Mouse (Mus musculus) embryonic facial prominence, embryonic 14.5 days (tissue): ENCODE measurements around the gene Ccdc162. TPM values are rescaled to one million over a fixed set of nuclear protein-coding genes. Genes with fewer than 3 reads are reported as not detected.

Source experiments
- ATAC-seq: fragments of 200-750 bp; cut with Nextera tagmentation; 2 replicates; pipeline ENCODE4 v1.8.0; 2017; ENCODE audit warnings: low read depth, moderate number of reproducible peaks, moderate TSS enrichment
- DNase-seq: peaks from one replicate; pipeline ENCODE4 v3.0.0-alpha.2; 2015; ENCODE audit warnings: low spot score
- H3K27ac ChIP-seq: fragments of 300-500 bp; sonication (generic); replicated peaks from 2 replicates; pipeline ENCODE4 v1.5.1; 2014; ENCODE audit warnings: low read depth, mild to moderate bottlenecking, low read length, moderate library complexity
- H3K27me3 ChIP-seq: fragments of 300-500 bp; sonication (generic); replicated peaks from 2 replicates; pipeline ENCODE4 v1.6.1; 2014; ENCODE audit warnings: low read length; ENCODE audit not compliant: control insufficient read depth, insufficient read depth
- H3K36me3 ChIP-seq: fragments of 300-500 bp; sonication (generic); 2 replicates; pipeline ENCODE4 v1.6.1; 2014; ENCODE audit warnings: low read length, mixed read lengths; ENCODE audit not compliant: control insufficient read depth, insufficient read depth
- H3K4me1 ChIP-seq: fragments of 300-500 bp; sonication (generic); 2 replicates; pipeline ENCODE4 v1.6.1; 2014; ENCODE audit warnings: antibody characterized with exemption, low read length; ENCODE audit not compliant: control insufficient read depth, insufficient read depth
- H3K4me2 ChIP-seq: fragments of 300-500 bp; sonication (generic); 2 replicates; pipeline ENCODE4 v1.6.1; 2014; ENCODE audit warnings: low read depth, mild to moderate bottlenecking, low read length, moderate library complexity, mixed read lengths
- H3K4me3 ChIP-seq: fragments of 300-500 bp; sonication (generic); 2 replicates; pipeline ENCODE4 v1.5.1; 2014; ENCODE audit warnings: low read depth, mild to moderate bottlenecking, low read length
- H3K9ac ChIP-seq: fragments of 300-500 bp; sonication (generic); 2 replicates; pipeline ENCODE4 v1.6.1; 2014; ENCODE audit warnings: low read depth, mild to moderate bottlenecking, low read length, moderate library complexity, mixed read lengths
- H3K9me3 ChIP-seq: fragments of 300-500 bp; sonication (generic); 2 replicates; pipeline ENCODE4 v1.6.1; 2016; ENCODE audit warnings: low read length; ENCODE audit not compliant: control insufficient read depth
- WGBS: fragments of 180-500 bp; shearing (Covaris S2); extraction: QIAGEN DNeasy Blood & Tissue Kit; methylation state at CpG from one replicate; pipeline ENCODE4 v1.1.7; 2014; 5-methylcytosine and 5-hydroxymethylcytosine counted together
- polyA plus RNA-seq: library from polyadenylated mRNA; unstranded; fragments of >200 nt; fragmentation: Nextera tagmentation; extraction: Ambion mirVana; gene quantifications from 2 replicates; pipeline ENCODE4 v1.2.1, GENCODE M21; 2014

The Ccdc162 gene
- polyA plus RNA-seq, 1 experiment from 2014 or later, result 1.6 TPM

GRCm38 (mm10) chr10:41594433-41594832 is 122.0 kb downstream of the Ccdc162 start:
- Histone ChIP-seq H3K36me3 (no peaks in the 10 kb centered on the region), H3K4me3 (no peak overlapping the region), H3K9me3 (no peaks in the 10 kb centered on the region), H3K27ac (peak overlapping the region; percentile 57), H3K9ac (no peak overlapping the region), H3K4me2 (no peak overlapping the region), H3K4me1 (peaks cover 13% of the 10 kb centered on the region), H3K27me3 (no peaks in the 10 kb centered on the region)
- WGBS, result 82% methylated on average over 8 of the region's 8 CpGs
- no peak for DNase-seq
- ATAC-seq, result no peak

DNA sequence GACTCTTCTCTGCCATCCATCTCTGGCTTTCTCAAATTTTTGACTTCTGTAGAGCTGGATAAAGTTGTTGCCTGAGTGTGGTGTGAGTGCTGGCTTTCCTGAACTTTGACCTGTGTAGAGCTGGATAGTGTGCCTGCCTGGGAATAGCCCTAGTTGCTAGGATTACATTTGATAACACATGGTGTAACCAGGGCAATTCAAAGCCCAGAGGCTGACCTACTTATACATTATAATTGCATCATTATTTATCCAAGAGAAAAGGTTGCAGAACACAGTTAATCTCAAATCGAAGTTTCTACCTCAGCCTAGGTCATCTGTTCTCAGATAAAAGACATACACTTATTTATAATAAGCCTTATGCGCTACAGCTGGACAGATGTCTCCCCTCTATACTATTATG is 127.8 kb downstream of the Ccdc162 start:
- no peak overlapping the region for H3K27ac ChIP-seq
- 88% methylated on average over 2 of the region's 2 CpGs for WGBS
- no peaks in the 10 kb centered on the region; the same call in 1 of the 2 replicates for H3K4me1 ChIP-seq
- H3K27me3 ChIP-seq, result no peaks in the 10 kb centered on the region
- ATAC-seq (no peak), DNase-seq (no peak)
- H3K4me3 ChIP-seq, result no peak overlapping the region
- H3K4me2 ChIP-seq, result no peak overlapping the region
- H3K9ac ChIP-seq, result no peak overlapping the region
- H3K9me3 ChIP-seq, result no peaks in the 10 kb centered on the region
- H3K36me3 ChIP-seq, result no peaks in the 10 kb centered on the region

DNA sequence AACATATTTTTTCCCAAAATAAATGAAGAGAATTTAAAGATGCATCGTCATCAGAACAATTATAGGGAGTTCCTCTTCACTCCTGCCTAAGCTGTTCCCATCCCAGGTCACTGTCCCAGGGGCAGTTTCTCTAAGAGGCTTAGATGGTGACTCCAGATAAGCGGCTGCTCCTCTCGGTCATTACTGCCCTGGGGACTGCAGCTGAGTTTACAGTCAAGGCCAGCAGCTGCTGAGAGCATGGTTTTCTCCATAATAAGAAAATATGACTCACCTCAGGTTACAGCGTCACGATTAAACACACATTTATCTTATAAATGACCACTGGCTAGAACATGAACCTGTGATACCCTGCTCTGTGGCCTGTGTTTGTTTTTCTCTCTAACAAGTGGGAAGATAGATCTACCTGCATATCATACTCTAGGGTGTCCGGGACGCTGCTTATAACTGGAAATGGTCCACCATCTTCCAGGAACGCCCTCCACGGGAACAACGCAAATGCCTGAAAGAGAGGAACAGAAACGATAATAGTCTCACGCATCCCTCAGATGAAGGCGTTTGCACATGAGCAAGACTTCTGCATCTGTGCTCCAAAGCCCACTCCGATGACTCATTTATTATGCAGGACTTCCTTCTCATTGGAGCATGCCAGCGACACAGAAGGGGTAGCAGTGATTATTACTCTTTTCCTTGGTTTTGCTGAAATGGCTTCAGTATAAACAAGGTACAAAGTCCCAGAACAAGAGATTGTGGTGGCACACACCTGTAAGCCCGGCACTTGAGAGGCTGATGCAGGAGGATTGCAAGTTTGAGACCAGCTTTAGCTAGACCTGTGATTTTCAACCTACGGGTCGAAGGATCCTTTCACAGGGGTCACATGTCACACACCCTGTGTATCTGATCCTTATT is 129.2 kb downstream of the Ccdc162 start:
- ATAC-seq, result no peak
- H3K4me1 ChIP-seq, result peaks cover 7% of the 10 kb centered on the region
- H3K27ac ChIP-seq, result no peak overlapping the region
- H3K4me2 ChIP-seq, result no peak overlapping the region
- no peaks in the 10 kb centered on the region for H3K9me3 ChIP-seq
- H3K4me3 ChIP-seq, result no peak overlapping the region
- no peak overlapping the region for H3K9ac ChIP-seq
- WGBS, result 74% methylated on average over 18 of the region's 18 CpGs
- no peaks in the 10 kb centered on the region for H3K36me3 ChIP-seq
- no peaks in the 10 kb centered on the region for H3K27me3 ChIP-seq
- DNase-seq, result no peak

DNA sequence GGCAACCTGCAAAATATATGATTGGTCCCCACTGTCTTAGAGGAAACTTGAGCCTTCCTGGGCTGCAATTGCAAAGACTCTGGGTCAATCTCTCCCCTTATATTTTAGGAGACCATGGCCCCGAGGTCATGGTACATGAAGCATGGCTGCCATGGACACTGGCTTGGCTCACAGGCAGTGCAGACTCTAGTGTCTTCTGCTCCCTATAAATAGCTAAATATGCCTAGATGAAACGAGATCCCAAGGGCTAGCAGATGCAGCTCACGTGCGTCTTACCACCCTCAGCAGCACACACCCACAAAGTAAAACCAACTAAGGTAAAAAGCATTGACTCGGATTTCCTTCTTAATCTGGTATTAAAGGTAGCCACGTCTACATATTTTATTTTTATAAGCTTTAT is 133.1 kb downstream of the Ccdc162 start:
- DNase-seq (peak; percentile 56), ATAC-seq (peak; percentile 67)
- H3K27me3 ChIP-seq, result no peaks in the 10 kb centered on the region
- no peaks in the 10 kb centered on the region for H3K9me3 ChIP-seq
- H3K36me3 ChIP-seq, result no peaks in the 10 kb centered on the region
- no peak overlapping the region for H3K4me3 ChIP-seq
- WGBS, result 27% methylated on average over 6 of the region's 6 CpGs
- peak overlapping the region; percentile 68 for H3K27ac ChIP-seq
- no peak overlapping the region for H3K4me2 ChIP-seq
- no peak overlapping the region; the same call in 1 of the 2 replicates for H3K9ac ChIP-seq
- H3K4me1 ChIP-seq, result peaks cover 7% of the 10 kb centered on the region

DNA sequence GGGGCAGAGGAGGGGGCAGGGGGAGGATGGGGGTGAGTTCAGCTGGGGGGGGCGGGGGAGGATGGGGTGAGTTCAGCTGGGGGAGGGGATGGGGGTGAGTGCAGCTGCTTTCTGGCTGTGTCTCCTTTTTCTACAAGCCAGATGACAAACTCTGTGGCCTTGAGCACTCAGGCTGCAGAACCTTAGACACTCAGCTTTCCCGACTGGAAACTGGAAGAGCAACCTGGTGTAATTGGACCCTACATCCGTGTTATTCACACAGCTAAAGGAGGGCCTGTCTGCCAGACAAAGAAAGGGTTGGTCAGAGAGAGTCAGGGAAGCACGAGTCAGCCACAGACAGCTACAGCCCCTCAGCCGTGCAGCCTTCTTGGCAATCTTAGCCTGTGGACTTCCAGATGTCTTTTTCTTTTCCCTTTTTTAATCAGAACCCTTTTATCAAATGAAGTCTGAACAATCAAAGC is 133.5 kb downstream of the Ccdc162 start:
- H3K4me2 ChIP-seq, result no peak overlapping the region
- H3K9me3 ChIP-seq, result no peaks in the 10 kb centered on the region
- 1% methylated on average over 4 of the region's 5 CpGs for WGBS
- H3K27ac ChIP-seq, result peak overlapping the region; percentile 68
- H3K4me1 ChIP-seq, result peaks cover 7% of the 10 kb centered on the region
- DNase-seq (peak; percentile 84), ATAC-seq (peak; percentile 93)
- no peak overlapping the region; the same call in 1 of the 2 replicates for H3K9ac ChIP-seq
- H3K4me3 ChIP-seq, result no peak overlapping the region
- no peaks in the 10 kb centered on the region for H3K27me3 ChIP-seq
- H3K36me3 ChIP-seq, result no peaks in the 10 kb centered on the region

DNA sequence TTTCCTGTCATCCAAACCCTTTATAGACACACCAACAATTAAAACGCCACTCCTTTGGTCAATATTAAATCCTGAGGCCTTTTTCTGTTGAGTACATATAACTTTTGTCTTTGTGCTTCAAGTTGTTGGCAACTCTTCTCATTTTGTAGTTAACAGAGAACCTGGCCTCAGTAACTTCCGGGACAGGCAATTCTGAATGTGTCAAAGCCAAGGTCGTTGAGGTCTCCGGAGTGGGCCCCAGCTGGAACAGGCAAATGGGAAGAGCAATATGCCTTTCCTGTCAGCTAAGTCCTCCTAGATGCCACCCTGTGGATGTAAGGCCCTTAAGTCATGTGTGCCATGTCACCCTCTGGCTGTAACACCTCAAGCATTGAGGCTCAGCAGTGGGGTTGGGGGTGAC is 136.0 kb downstream of the Ccdc162 start:
- Histone ChIP-seq H3K9me3 (no peaks in the 10 kb centered on the region), H3K4me2 (no peak overlapping the region), H3K36me3 (no peaks in the 10 kb centered on the region), H3K27ac (no peak overlapping the region), H3K4me3 (no peak overlapping the region), H3K4me1 (peaks cover 7% of the 10 kb centered on the region), H3K9ac (no peak overlapping the region), H3K27me3 (no peaks in the 10 kb centered on the region)
- ATAC-seq, result no peak
- no peak for DNase-seq
- WGBS, result 73% methylated on average over 4 of the region's 4 CpGs

DNA sequence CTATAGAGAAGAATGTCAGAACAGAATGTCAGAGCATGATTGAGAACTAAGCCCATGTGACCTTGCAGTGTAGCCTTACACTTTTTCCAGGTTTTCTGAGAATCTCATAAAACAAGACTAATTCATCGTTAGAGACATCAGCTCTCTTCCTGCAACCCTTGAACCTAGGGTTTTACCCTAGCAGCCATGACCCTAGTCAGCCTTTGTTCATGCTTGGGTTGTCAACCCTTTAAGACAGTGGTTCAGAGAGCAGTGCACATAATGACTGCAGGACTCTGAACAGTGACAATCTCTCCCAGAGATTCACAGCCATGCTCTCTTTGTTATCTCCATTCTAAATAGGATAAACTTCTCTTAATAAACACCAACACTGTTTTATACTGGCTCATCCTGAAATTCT is 137.9 kb downstream of the Ccdc162 start:
- no peaks in the 10 kb centered on the region for H3K36me3 ChIP-seq
- WGBS, result 74% methylated on average over 1 of the region's 1 CpGs
- ATAC-seq (no peak), DNase-seq (no peak)
- H3K9me3 ChIP-seq, result no peaks in the 10 kb centered on the region
- H3K4me2 ChIP-seq, result no peak overlapping the region
- H3K27ac ChIP-seq, result no peak overlapping the region
- H3K4me3 ChIP-seq, result no peak overlapping the region
- no peak overlapping the region for H3K9ac ChIP-seq
- H3K4me1 ChIP-seq, result peaks cover 7% of the 10 kb centered on the region
- no peaks in the 10 kb centered on the region for H3K27me3 ChIP-seq

- Histone ChIP-seq H3K4me2 (no peak overlapping the region), H3K27ac (no peak overlapping the region), H3K4me3 (no peak overlapping the region), H3K27me3 (no peaks in the 10 kb centered on the region), H3K9me3 (no peaks in the 10 kb centered on the region), H3K9ac (no peak overlapping the region), H3K4me1 (peaks cover 11% of the 10 kb centered on the region; the same call in 1 of the 2 replicates), H3K36me3 (no peaks in the 10 kb centered on the region)
- no peak for ATAC-seq
- 71% methylated on average over 7 of the region's 7 CpGs for WGBS
- DNase-seq, result peak; percentile 16
These were observed 140.1 kb downstream of the Ccdc162 start for GRCm38 (mm10) chr10:41576328-41576833.
